Mouse (Mus musculus): ENCODE measurements around the gene Cobl.

Gene Cobl

DNA sequence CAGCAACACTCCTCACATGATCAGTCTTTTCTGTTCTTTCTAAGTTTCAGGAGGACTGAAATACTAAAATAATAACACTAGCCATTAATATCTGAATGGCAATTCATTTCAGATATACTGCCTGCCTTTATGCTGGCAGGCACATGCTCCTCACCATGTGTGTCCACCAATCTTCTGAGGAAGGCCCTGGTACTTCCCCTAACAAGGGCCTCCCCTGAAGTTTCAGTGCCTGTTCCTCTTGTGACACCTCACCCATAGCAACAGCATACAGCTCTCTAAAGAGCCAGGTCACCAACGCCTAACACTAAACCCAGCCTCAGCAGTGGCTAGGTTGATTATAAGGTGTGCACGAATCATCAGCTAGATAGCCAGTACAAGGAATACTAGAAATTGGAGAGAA, 20.5 kb downstream of the Cobl start:
- no peak for DNase-seq (ENCODE audit: low spot score)

DNA sequence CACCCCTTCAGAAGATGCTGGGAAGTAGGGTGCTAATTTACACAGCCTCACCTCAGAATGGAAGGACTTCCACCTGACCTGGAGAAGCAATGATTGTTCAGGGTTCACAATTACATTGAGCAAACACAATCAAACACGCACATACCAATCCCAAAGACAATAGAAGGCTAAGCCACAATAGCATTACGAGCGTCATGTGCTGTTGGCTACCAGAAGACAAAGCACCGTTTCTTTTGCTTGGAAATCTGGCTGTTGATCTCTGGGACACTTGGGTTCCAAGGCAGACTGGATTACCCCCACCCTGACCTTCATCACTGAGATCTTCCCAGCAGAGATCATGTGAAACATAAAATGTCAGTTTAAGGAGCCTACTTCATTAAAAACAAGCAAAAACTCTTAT, 21.1 kb downstream of the Cobl start:
- no peak for DNase-seq (ENCODE audit: low spot score)

DNA sequence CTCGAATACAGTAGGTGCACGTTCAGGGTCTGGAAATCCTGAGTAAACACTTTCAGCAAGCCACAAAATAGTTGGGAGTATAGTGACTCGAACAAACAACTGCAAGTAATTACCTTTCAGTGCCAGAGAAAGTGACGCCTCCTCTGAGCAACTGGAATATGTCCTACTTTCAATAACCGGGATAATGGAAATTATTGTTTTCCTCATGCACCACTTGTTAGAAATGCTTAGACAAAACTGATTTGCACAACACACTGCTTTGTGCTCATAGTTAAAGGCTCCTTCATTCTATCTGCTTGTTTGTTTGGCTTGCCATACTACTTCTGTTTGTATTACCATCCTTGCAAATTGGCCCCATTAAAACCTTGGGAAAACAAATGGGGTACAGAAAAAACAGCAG, 21.6 kb downstream of the Cobl start:
- no peak for DNase-seq (ENCODE audit: low spot score)

DNA sequence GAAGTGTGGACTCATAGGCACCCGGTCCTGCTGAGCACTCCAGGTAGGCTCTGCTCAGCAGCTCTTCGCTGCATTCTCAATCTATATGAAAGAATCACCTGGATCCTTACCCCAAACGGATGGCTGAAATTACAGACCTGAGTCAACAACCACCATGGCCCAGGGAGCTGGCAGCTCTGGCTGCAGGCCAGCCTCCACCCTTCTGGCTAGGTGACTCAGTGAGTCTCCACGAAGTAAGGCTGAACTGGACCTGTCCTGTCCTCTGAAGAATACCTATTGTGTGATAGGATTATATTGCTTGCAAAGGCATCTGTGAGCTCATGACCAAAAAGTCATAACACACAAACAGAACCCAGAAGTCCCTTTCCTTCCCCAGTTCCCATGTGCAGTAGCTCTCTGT, 22.5 kb downstream of the Cobl start:
- DNase-seq (ENCODE audit: low spot score), result no peak

DNA sequence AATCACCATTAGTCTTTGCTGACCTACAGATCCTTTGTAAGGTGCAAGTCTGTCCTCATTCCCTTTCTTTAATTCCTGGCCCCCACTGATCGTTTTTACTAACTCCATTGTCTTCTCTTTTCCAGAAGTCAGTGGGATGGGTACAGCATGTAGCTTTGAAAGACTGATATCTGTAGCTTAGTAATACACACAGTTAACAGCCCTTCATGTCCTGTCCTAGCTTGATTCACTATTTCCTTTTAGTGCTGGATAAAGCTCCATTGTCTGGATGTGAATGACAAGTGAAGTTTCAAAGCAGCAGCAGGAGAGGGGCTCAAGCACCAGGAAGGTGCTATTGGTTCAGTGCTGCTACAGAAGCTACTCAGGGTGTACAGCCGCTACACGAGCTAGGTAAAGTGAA, 28.9 kb downstream of the Cobl start:
- DNase-seq (ENCODE audit: low spot score), result no peak

DNA sequence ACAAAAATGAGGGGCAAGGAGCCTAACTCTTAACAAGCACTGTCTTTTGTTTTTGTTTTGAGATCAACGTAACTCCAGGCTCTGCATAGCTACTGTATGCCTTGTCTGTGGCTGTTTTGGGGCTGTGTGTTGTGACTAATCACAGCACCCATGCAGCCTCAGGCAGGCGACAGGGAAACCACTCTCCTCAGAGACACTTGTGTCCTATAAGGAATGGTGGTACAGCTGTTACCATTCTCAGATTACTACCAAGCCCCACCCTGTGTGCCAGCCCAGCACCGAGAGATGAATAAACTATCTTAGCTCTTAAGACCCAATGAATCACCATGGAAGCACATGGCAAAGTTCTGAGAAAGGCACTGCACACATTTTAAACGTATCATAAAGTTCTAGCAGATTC, 29.7 kb downstream of the Cobl start:
- no peak for DNase-seq (ENCODE audit: low spot score)

DNA sequence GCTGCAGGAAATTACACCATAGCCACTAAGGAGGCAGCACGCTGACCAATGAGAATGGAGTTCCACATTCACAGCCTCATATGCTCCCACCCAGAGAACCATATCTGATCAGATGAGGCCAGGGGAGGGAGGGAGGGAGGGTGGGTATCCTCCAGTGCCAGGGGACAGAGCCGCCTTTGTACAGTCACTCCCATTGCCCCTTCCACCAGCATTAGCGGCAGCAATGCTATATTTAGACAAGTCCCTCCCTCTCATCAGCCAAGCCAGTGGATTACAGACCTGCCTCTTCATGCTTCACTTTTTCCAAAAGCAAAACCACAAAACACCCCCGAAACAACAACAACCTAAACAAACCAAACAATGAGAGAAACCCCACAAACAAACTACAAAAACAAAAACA, 30.2 kb downstream of the Cobl start:
- DNase-seq (ENCODE audit: low spot score), result no peak

DNA sequence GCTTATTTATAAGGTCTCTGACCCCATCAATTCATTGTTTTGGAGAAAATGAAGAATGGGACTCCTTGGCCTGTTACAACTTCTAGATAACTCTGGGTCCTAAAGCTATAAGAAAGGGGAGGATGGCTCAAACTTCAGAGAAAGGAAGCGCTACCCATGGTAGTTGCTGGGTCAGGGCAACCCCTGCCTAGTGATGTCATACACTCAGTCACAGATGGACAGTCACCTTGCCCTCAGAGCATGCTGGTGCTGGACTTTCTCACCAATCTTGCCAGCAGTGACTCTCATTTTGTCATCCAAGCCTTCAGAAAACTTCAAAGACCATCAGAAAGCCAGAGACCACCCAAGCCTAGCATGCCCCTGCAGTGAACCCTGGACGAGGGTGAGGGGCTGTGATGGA, 32.8 kb downstream of the Cobl start:
- no peak for DNase-seq (ENCODE audit: low spot score)

DNA sequence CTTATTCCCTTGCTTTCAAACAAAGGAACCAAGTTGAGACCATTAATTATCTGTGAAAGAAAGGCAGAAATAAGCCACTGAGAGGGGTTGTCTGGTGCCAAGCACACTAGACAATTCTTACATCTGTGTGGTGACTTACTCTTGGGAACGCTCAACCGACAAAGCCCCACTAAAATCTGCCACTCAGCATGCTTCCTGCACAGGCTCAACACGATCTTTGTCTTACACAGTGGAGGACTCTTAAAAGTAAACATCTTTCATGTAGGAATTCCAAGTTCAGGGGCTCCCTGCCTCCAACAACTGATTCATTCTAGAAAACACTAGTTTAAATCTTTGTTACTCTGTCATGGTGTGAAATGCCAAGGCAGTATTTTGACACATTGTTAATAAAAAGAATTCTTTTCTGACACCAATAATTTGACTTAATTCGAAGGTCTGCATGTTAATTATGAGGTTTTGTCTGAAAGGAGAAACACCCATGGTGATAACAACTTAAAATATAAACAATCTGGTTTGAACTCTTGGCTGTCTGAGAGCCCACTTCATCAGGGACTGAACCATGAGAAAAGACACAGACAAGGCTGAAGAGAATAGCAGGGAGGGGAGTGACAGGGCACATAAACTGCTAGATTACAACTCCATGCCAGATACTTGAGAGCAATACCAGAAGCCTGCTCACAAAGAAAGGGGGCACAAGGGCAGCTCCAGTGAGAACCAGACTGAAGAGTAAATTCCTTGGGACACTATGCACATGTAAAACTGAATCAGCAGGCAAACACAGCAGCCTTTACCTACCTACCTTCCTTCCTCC, 34.3 kb downstream of the Cobl start:
- no peak for DNase-seq (ENCODE audit: low spot score)

DNA sequence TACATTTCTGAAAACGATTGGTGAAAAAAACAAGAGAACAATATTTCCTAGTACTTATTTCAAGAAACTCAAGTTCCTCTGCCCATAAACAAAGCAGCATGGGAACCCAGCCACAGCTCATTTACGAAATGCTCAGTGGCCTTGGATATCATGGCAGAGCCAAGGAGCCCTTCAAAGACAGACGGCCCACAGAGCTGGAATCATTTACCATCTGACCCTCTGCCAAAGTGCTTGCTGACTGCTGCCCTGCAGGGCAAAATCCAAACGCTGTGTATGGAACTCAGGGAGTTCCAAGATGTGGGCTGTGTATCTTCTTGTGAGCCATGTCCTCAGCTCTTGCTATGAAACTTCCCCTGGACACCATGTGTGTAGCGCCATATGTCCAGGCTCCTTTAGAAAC, 38.0 kb downstream of the Cobl start:
- no peak for DNase-seq (ENCODE audit: low spot score)

DNA sequence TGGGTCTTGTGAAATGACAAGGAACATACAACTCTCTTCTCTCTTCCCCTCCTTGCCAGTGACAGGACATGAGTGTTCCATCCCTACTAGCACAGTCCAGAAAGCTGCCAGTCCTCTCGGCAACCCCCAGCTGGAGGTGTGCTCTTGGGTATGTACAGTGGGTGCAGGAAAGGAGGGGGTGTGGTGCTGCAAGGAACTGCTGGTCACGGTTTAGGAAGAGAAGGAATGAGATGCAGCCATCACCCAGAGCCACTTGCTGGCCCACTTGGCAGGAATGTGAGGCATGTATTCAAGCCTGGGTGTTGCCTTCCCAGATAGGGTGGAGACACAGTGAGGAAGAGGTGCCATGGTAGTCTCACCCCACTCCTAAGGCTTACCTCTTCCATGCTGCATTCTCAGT, 40.6 kb downstream of the Cobl start:
- DNase-seq (ENCODE audit: low spot score), result no peak

DNA sequence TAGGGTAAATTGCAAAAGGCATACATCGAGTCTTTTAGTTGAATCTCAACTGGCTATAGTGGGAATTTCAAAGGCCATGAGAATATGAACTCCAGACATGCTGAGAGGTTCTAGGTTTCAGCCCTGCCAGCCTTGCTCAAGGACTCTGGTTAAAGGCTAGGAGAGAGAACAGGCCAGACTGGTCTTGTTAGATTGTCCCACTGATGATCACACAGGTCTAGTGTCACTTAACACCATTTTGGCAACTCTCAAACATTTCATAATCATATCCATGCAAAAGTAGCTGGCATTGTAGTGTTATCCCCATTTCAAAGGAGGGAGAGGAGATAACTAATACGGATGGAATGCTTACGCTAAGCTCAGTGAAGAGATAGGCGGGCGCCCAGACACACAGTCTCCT, 43.6 kb downstream of the Cobl start:
- DNase-seq (ENCODE audit: low spot score), result no peak

DNA sequence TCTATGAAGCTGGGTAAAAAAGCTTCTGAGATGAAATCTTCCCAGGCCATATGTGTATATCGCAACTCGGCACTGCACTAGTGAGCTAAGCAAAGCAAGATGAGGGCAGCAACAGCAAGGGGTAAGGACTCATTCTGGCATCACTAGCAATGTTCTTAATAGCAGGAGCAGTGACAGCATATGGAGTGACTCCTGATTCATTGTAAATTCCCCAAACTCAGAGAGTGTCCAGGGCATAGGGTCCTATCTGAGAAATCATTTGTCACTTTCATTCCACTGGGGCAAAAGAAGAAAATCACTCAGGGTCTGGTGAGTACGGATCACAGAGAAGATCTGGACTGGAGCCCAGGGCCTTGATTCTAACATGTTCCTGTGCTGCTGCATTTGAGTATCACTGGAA, 44.6 kb downstream of the Cobl start:
- no peak for DNase-seq (ENCODE audit: low spot score)

DNA sequence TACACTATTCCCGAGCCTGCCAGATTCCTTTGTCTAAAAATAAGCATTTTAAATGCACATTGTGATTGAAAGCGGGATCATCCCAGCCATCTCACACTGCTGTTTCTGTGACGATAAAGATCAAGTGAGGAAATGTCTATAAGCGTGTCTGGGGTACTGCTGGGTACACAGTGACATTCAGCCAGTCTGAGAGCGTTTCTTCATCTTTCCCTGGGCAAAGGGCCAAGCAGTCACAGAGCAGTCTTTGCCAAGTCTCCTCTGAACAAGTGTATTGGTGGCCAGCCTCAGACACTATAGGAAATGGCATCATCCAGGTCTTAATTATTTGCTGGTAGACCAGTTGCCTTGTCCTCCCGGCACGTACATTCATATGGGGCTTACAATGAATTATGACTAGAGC, 47.9 kb downstream of the Cobl start:
- no peak for DNase-seq (ENCODE audit: low spot score)

DNA sequence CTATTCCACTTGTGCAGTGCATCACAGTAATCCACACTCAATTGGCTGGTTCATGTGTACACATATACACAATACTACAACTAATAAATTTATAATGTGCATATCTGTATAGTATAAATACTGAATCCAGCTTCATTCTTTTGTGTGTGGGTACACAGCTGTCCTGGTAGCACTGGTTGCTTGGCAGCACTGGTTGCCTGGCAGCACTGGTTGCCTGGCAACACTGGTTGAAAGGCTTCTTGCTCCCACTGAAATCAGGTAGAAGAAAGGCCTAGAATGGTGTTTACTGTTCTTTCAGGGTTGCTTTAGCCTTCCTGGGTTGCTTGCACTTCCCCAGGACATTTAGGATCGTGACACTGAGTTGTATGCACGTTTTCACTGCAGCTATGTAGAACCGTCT, 49.4 kb downstream of the Cobl start:
- no peak for DNase-seq (ENCODE audit: low spot score)

DNA sequence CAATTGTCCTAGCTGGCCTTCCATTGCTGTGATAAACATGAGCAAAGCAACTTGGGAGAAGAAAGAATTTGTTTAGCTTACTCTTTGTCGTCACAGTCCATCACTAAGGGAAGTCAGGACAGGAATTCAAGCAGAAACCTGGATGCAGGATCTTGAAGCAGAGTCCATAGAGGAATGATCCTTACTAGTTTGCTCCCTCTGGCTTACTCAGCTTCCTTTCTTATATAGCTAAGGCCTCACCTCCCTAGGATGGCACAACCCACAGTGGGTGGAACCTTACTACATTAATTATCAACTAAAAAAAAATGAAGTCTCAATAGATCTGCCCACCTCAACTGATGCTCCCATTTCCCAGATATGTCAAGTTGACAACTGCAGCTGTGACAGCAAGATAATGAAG, 52.8 kb downstream of the Cobl start:
- no peak for DNase-seq (ENCODE audit: low spot score)

DNA sequence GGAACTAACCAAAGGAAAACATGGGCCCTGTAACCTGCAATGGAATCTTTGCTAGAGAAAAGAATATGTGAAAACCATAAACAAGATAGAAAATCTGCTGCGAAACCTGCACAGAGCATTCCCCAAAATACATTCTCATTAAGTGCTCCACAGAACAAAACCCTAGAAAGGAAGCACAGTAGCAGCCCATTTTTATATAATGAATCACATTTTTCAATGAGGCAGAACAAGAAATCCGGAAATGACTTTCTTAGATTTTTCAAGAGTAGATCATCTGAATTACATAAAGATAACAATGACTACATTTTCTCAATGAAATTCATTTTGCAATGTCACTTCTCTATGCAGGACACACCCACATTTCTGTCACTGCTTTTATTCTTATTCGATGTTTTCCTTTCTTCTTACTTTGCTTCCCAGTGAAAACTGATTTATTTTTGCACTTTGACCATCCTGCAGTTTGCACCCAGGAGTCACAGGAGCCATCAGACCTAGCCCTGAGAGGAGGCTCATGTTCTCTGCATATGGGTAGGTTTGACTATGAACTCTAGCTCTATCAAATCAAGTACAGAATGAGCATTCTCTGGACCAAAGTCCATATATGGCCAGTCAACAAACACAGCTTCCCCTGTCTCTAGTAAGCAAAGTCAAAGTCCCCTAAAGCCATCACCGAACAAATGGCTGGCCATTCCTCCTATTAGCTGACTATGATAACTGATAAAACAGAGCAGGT, 53.5 kb downstream of the Cobl start:
- no peak for DNase-seq (ENCODE audit: low spot score)

DNA sequence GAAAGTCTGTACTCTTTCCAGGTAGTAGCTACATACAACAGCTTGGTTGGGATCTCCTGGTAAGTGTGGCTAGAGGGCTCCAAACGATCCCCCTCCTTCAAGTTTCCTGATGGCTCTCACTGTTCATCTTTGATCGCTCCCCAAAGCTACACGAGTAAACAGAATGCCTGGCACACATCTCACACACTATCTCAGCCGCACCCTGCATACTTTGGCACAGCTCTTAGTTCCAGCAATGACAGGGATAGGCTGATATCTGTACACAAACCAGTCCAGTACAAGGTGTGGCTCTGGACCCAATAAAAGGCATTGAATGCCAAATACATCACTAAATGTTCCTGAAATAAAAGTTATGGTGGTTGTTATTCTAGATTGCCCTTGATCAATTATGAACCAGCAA, 55.3 kb downstream of the Cobl start:
- no peak for DNase-seq (ENCODE audit: low spot score)

DNA sequence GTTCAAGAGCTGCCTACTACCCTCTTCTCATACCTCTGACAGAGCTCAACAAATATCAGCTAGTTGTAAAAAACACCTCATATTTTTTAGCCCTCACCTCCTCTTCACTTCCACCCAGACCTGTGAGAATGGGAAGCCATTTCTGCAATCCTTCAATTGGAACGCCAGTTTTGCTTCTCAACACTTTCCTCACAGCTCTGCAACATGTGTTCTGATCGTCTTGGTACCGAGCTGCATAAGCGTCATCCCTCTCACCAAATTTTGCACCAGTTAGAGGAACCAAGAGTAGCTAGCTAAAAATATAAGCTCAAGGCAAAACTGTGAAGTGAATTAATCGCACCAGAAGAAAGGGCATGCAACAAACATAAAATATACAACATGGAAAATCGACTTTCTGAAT, 56.9 kb downstream of the Cobl start:
- no peak for DNase-seq (ENCODE audit: low spot score)

DNA sequence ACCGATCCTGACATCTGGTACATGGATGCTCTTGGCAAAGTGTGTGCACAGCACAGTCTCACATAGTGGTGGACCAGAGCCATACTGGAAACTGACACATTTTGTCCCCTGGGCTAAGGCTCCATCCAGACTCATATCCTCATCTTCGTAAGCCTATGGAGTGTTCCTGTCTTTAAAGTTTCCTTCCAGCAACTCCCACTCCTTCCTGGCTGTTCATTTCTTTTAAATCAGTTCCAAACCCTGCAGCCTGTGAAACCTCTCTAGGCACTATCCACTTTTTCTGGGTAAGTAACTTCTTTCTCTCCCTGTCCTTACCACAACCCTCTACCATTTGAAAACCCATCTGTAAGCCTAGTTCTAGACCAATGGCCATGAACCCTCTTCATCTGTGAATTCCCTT, 64.9 kb downstream of the Cobl start:
- DNase-seq (ENCODE audit: low spot score), result no peak

DNA sequence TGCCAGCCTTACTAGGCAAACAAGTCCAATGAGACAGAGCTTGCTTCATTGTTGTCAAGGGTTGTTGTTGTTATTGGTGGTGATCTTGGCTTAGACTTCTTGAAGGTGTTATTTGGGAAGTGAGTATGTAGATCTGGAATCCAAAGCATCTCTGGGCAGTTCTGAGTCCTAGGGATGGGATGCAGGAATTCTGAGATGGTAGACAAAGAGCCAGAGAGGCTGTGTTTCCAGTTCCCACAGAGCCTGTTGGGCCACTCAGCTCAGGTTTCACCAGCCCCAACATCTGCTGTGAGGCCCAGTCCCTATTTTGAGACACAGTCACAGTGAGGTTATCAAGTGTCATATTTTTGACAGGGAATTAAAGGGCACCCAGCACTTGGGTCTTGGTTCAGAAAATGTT, 68.6 kb downstream of the Cobl start:
- DNase-seq (ENCODE audit: low spot score), result no peak

DNA sequence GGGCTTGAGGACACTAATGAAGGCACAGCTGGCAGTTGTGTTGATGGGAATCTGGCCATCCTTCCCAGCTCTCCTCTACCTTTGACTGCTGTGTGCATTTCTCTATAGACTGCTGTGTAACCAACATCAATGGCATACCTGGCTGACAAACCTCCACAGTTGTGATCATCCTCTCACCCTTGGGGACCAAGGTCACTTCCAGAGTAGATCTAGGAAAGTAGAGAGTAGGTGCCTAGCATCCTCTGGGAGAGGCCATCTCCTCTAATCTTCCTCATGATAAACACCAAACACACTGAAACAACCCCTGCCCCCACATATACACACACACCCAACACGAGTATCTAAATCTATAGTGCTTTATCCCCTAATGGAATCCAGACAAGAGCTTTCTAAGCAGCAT, 70.1 kb downstream of the Cobl start:
- no peak for DNase-seq (ENCODE audit: low spot score)

DNA sequence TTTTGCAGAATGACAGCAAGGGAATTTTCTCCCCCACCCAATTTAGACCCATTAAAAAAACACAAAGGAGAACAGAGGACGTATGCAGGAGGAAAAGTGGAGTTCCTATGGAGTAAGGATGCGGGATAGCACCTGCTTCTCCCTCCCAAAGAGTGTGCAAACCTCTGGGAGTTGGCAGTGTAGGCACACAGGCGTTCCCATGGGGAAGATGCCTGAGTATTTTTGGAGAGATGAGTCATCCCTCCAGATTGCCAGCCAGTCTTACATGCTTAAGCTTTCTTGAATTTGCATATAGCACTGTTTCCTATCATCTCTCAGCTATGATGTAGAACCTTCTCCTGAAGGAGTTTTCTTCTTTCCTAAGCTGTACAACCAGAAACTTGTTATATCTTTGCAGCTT, 70.6 kb downstream of the Cobl start:
- DNase-seq (ENCODE audit: low spot score), result no peak

DNA sequence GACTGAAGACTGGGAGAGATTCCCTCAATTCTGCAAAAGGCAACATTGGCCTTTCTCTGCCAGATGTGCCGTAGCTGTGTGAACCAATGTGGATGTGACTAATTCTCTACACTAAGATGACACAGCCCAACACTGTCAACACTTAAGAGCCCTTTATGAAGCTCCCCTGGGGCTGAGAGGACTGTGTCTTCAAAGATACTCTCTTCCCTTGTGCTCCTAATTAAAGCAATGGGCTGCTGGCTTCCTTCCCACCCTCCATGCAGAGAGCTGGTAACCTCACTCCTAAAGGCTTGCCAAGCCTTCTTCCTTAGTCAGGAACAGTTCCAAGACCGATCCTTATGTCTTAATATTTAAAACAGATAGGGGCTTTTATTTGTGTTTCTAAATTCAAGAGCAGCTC, 79.9 kb downstream of the Cobl start:
- DNase-seq (ENCODE audit: low spot score), result no peak
